In the genomic region with DNA sequence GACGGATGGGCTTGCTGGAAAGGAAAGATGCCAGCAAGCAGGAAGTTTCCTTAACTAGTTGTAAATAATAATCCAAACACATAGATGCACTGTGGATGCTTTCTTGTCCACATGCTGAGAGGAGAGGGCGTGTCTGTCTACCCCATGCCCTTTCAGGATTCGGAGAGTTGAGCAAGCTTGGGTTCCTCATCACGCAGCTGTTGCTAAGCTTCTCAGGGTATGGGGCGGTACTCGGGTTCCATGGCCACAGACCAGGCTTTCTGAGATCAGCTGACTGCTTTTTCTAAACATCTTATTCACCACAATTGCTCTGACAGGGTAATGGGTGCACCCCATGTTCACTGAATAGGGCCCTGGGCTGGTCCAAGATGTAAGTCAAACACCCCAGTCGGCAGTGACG, we compare ENCODE assay signal across 12 mouse cellular contexts.
A peak's percentile ranks its signal among the peaks of the same experiment; 100 is the strongest.
DNase-seq lines count a peak whose midpoint lies in the region; ATAC-seq lines count a peak whose summit lies in the region.
"Had no signal": no experiment of that assay in that cellular context is flagged by ENCODE, and none has a peak within 500 bp of the region (broad histone marks: within the 10 kb centered on the region; RNA-seq: fewer than 3 reads in every experiment).

No protein-coding gene starts in this region.

- ATAC-seq in midbrain, embryonic 13.5 days, result no peak
- peak; percentile 14; the same call in 1 of the 2 replicates for ATAC-seq in limb, embryonic 11.5 days (ENCODE audit: insufficient number of reproducible peaks, low FRiP score, low TSS enrichment, low read depth)
- ATAC-seq in neutrophil, adult 5-6 weeks (ENCODE audit: extremely low read depth, insufficient number of reproducible peaks, low FRiP score, poor library complexity, severe bottlenecking), result peak; percentile 92
- no peak for ATAC-seq in frontal cortex, adult (ENCODE audit: low TSS enrichment)
- ATAC-seq: forebrain, embryonic 16.5 days; midbrain, embryonic 15.5 days had no signal

- peak overlapping the region; percentile 82 for H3K27ac ChIP-seq in heart, embryonic 10.5 days
- peak overlapping the region; percentile 72; the same call in 1 of the 2 replicates for H3K27ac ChIP-seq in midbrain, embryonic 10.5 days (replicated peaks)
- no peak overlapping the region for H3K27ac ChIP-seq in midbrain, embryonic 13.5 days
- H3K27ac ChIP-seq in limb, embryonic 11.5 days (replicated peaks; ENCODE audit: low read depth, low read length), result peak overlapping the region; percentile 75
- H3K27ac ChIP-seq: embryonic facial prominence, embryonic 13.5 days; midbrain, embryonic 15.5 days had no signal

- H3K9ac ChIP-seq in midbrain, embryonic 13.5 days (replicated peaks), result no peak overlapping the region
- no peak overlapping the region for H3K9ac ChIP-seq in limb, embryonic 11.5 days (ENCODE audit: low read length)
- H3K9ac ChIP-seq: midbrain, embryonic 15.5 days had no signal

- H3K36me3 ChIP-seq in heart, embryonic 10.5 days, result no peaks in the 10 kb centered on the region
- H3K36me3 ChIP-seq in midbrain, embryonic 10.5 days, result no peaks in the 10 kb centered on the region
- no peaks in the 10 kb centered on the region for H3K36me3 ChIP-seq in midbrain, embryonic 13.5 days
- H3K36me3 ChIP-seq in limb, embryonic 11.5 days (ENCODE audit: control insufficient read depth, insufficient read depth, low read length), result no peaks in the 10 kb centered on the region
- H3K36me3 ChIP-seq: embryonic facial prominence, embryonic 13.5 days; midbrain, embryonic 15.5 days had no signal

- WGBS in heart, embryonic 10.5 days, result 73% methylated on average over 8 of the region's 8 CpGs
- 73% methylated on average over 8 of the region's 8 CpGs for WGBS in midbrain, embryonic 10.5 days
- 79% methylated on average over 8 of the region's 8 CpGs for WGBS in midbrain, embryonic 13.5 days
- WGBS in limb, embryonic 11.5 days, result 59% methylated on average over 8 of the region's 8 CpGs

- H3K27me3 ChIP-seq in heart, embryonic 10.5 days (ENCODE audit: insufficient read depth, poor library complexity, severe bottlenecking), result no peaks in the 10 kb centered on the region
- H3K27me3 ChIP-seq in midbrain, embryonic 10.5 days (ENCODE audit: low read depth, poor library complexity, severe bottlenecking), result peaks cover 6% of the 10 kb centered on the region
- H3K27me3 ChIP-seq in midbrain, embryonic 13.5 days, result 0 out of 2 replicates have a peak, but pooled peaks cover 3% of the 10 kb centered on the region
- H3K27me3 ChIP-seq in limb, embryonic 11.5 days (ENCODE audit: control insufficient read depth, insufficient read depth, low read length), result no peaks in the 10 kb centered on the region
- H3K27me3 ChIP-seq: embryonic facial prominence, embryonic 13.5 days; midbrain, embryonic 15.5 days had no signal

- DNase-seq in heart, embryonic 10.5 days (ENCODE audit: low spot score), result no peak
- no peak for DNase-seq in heart, adult 8-10 months (ENCODE audit: low spot score)
- DNase-seq in midbrain, embryonic 10.5 days (ENCODE audit: low spot score), result no peak
- DNase-seq in limb, embryonic 11.5 days (ENCODE audit: low spot score), result peak; percentile 44
- DNase-seq in testis, postnatal 10 days (ENCODE audit: low spot score), result no peak
- DNase-seq: cerebellum, adult 18-20 months had no signal

- H3K4me1 ChIP-seq in heart, embryonic 10.5 days, result peaks cover 59% of the 10 kb centered on the region
- peaks cover 44% of the 10 kb centered on the region for H3K4me1 ChIP-seq in midbrain, embryonic 10.5 days
- peaks cover 21% of the 10 kb centered on the region for H3K4me1 ChIP-seq in midbrain, embryonic 13.5 days (replicated peaks)
- H3K4me1 ChIP-seq in limb, embryonic 11.5 days (ENCODE audit: control insufficient read depth, insufficient read depth, low read length), result peaks cover 31% of the 10 kb centered on the region

- H3K9me3 ChIP-seq in heart, embryonic 10.5 days, result no peaks in the 10 kb centered on the region
- H3K9me3 ChIP-seq in midbrain, embryonic 10.5 days (replicated peaks), result no peaks in the 10 kb centered on the region
- H3K9me3 ChIP-seq in midbrain, embryonic 13.5 days, result 0 out of 2 replicates have a peak, but pooled peaks cover 3% of the 10 kb centered on the region
- H3K9me3 ChIP-seq in limb, embryonic 11.5 days (ENCODE audit: control insufficient read depth, low read length), result no peaks in the 10 kb centered on the region; the same call in 1 of the 2 replicates
- H3K9me3 ChIP-seq: embryonic facial prominence, embryonic 13.5 days; midbrain, embryonic 15.5 days had no signal

- H3K4me3 ChIP-seq in heart, embryonic 10.5 days, result 0 out of 2 replicates have a peak overlapping the region, but pooled peaks have one; percentile 36
- no peak overlapping the region for H3K4me3 ChIP-seq in midbrain, embryonic 10.5 days
- no peak overlapping the region for H3K4me3 ChIP-seq in midbrain, embryonic 13.5 days (replicated peaks)
- no peak overlapping the region for H3K4me3 ChIP-seq in limb, embryonic 11.5 days (ENCODE audit: low read depth, low read length)
- H3K4me3 ChIP-seq: midbrain, embryonic 15.5 days had no signal

- no peak overlapping the region for H3K4me2 ChIP-seq in midbrain, embryonic 13.5 days (replicated peaks)
- peak overlapping the region; percentile 27; the same call in 1 of the 2 replicates for H3K4me2 ChIP-seq in limb, embryonic 11.5 days (ENCODE audit: low read depth, severe bottlenecking)

Comparison
In these comparisons a context has a peak if more than half of its experiments do, and no peak if none do; other contexts are left out.
1. ATAC-seq: peak in limb, embryonic 11.5 days (single experiment) and neutrophil, adult 5-6 weeks (single experiment); none in midbrain, embryonic 13.5 days (single experiment) and frontal cortex, adult (single experiment).